Mouse (Mus musculus) hindbrain, postnatal 0 days (tissue): ENCODE results near the gene Gm7247. TPM values are rescaled to one million over a fixed set of nuclear protein-coding genes. Genes with fewer than 3 reads are reported as not detected.
A peak's percentile ranks its signal among the peaks of the same experiment; 100 is the strongest.

ENCODE experiments used
- ATAC-seq: fragments of 200-750 bp; cut with Nextera tagmentation; 2 replicates; pipeline ENCODE4 v1.8.0; 2017; ENCODE audit warnings: mild to moderate bottlenecking, moderate TSS enrichment, moderate library complexity
- DNase-seq: peaks from one replicate; pipeline ENCODE4 v3.0.0-alpha.2; 2015; ENCODE audit warnings: low spot score
- H3K27ac ChIP-seq: fragments of 300-500 bp; sonication (generic); 2 replicates; pipeline ENCODE4 v1.5.1; 2014; ENCODE audit warnings: mild to moderate bottlenecking
- H3K27me3 ChIP-seq: fragments of 300-500 bp; sonication (generic); 2 replicates; pipeline ENCODE4 v1.6.1; 2014; ENCODE audit warnings: low read length, mixed read lengths; ENCODE audit not compliant: insufficient read depth
- H3K36me3 ChIP-seq: fragments of 300-500 bp; sonication (generic); 2 replicates; pipeline ENCODE4 v1.6.1; 2014; ENCODE audit warnings: low read length, mixed read lengths; ENCODE audit not compliant: insufficient read depth
- H3K4me1 ChIP-seq: fragments of 300-500 bp; sonication (generic); 2 replicates; pipeline ENCODE4 v1.6.1; 2014; ENCODE audit warnings: antibody characterized with exemption, low read length, mixed read lengths; ENCODE audit not compliant: insufficient read depth
- H3K4me2 ChIP-seq: fragments of 300-500 bp; sonication (generic); 2 replicates; pipeline ENCODE4 v1.6.1; 2014; ENCODE audit warnings: low read depth, mild to moderate bottlenecking, low read length, moderate library complexity, mixed read lengths
- H3K4me3 ChIP-seq: fragments of 300-500 bp; sonication (generic); 2 replicates; pipeline ENCODE4 v1.5.1; 2014; ENCODE audit warnings: low read length
- H3K9ac ChIP-seq: fragments of 300-500 bp; sonication (generic); replicated peaks from 2 replicates; pipeline ENCODE4 v1.6.1; 2014; ENCODE audit warnings: mild to moderate bottlenecking, low read length, moderate library complexity, mixed read lengths
- H3K9me3 ChIP-seq: fragments of 300-500 bp; sonication (generic); 2 replicates; pipeline ENCODE4 v1.6.1; 2016; ENCODE audit warnings: low read length, mixed read lengths
- CTCF ChIP-seq: IDR thresholded peaks from 2 replicates; pipeline ENCODE4 v1.5.1; 2016; ENCODE audit warnings: antibody characterized with exemption, control low read depth, low read depth
- WGBS: fragments of 180-500 bp; shearing (Covaris S2); extraction: QIAGEN DNeasy Blood & Tissue Kit; methylation state at CpG from one replicate; pipeline ENCODE4 v1.1.7; 2014; 5-methylcytosine and 5-hydroxymethylcytosine counted together
- polyA plus RNA-seq: library from polyadenylated mRNA; unstranded; fragments of >200 nt; fragmentation: Nextera tagmentation; extraction: Ambion mirVana; gene quantifications from 2 replicates; pipeline ENCODE4 v1.2.1, GENCODE M21; 2015
- total RNA-seq: library from RNA; depleted of rRNA; stranded (reverse); fragments of >200 nt; gene quantifications from 2 replicates; pipeline ENCODE4 v1.2.3, GENCODE M21; 2014; rRNA removed

The Gm7247 gene
- total RNA-seq (not detected in 2 replicates), polyA plus RNA-seq (not detected in 2 replicates)

GRCm38 (mm10) chr14:51361456-51361855, at the start of gene Gm7247:
Gene Gm7247 (plus strand): TSS chr14:51361756.
- H3K27me3 ChIP-seq: no peaks in the 10 kb centered on the region
- H3K27ac ChIP-seq: no peak within 1 kb of the TSS
- no peaks in the 10 kb centered on the region for H3K4me1 ChIP-seq
- ATAC-seq: no peak
- no peak for TF ChIP-seq CTCF
- no peaks in the 10 kb centered on the region for H3K36me3 ChIP-seq
- H3K9me3 ChIP-seq: no peaks in the 10 kb centered on the region
- no peak within 1 kb of the TSS for H3K4me2 ChIP-seq
- no peak within 1 kb of the TSS for H3K4me3 ChIP-seq
- DNase-seq: no peak
- H3K9ac ChIP-seq: no peak within 1 kb of the TSS
- 91% methylated on average over 1 of the region's 1 CpGs for WGBS

- H3K9me3 ChIP-seq: no peaks in the 10 kb centered on the region
- H3K27ac ChIP-seq: no peak overlapping the region
- H3K4me1 ChIP-seq: no peaks in the 10 kb centered on the region
- H3K27me3 ChIP-seq: no peaks in the 10 kb centered on the region
- DNase-seq: no peak
- TF ChIP-seq CTCF: no peak
- no peak overlapping the region for H3K4me3 ChIP-seq
- H3K4me2 ChIP-seq: no peak overlapping the region
- H3K36me3 ChIP-seq: no peaks in the 10 kb centered on the region
- WGBS: 55% methylated on average over 1 of the region's 1 CpGs
- ATAC-seq: no peak
- no peak overlapping the region for H3K9ac ChIP-seq
Measured at GRCm38 (mm10) chr14:51324001-51324400, 37.6 kb upstream of the Gm7247 start.

GRCm38 (mm10) chr14:51346027-51346426, 15.5 kb upstream of the Gm7247 start:
- TF ChIP-seq CTCF: peak; percentile 51
- Histone ChIP-seq H3K4me1 (no peaks in the 10 kb centered on the region), H3K36me3 (no peaks in the 10 kb centered on the region), H3K27ac (no peak overlapping the region), H3K9ac (no peak overlapping the region), H3K4me2 (no peak overlapping the region), H3K9me3 (no peaks in the 10 kb centered on the region), H3K27me3 (no peaks in the 10 kb centered on the region), H3K4me3 (no peak overlapping the region)
- ATAC-seq (no peak), DNase-seq (peak; percentile 4)

GRCm38 (mm10) chr14:51358111-51358982, 3.2 kb upstream of the Gm7247 start:
- peak overlapping the region; percentile 62 for H3K9ac ChIP-seq
- no peaks in the 10 kb centered on the region for H3K9me3 ChIP-seq
- H3K27ac ChIP-seq: no peak overlapping the region
- DNase-seq (peak; percentile 58), ATAC-seq (peak; percentile 94)
- H3K4me2 ChIP-seq: peak overlapping the region; percentile 73
- H3K36me3 ChIP-seq: no peaks in the 10 kb centered on the region
- no peaks in the 10 kb centered on the region for H3K27me3 ChIP-seq
- TF ChIP-seq CTCF: no peak
- H3K4me1 ChIP-seq: no peaks in the 10 kb centered on the region
- 5% methylated on average over 55 of the region's 75 CpGs for WGBS
- peak overlapping the region; percentile 47 for H3K4me3 ChIP-seq

- H3K4me2 ChIP-seq: no peak overlapping the region
- no peaks in the 10 kb centered on the region for H3K9me3 ChIP-seq
- H3K27me3 ChIP-seq: no peaks in the 10 kb centered on the region
- no peak for TF ChIP-seq CTCF
- DNase-seq (no peak), ATAC-seq (0 out of 2 replicates have a peak, but pooled peaks have one; percentile 31)
- 95% methylated on average over 20 of the region's 20 CpGs for WGBS
- no peaks in the 10 kb centered on the region for H3K36me3 ChIP-seq
- H3K4me3 ChIP-seq: no peak overlapping the region
- H3K27ac ChIP-seq: no peak overlapping the region
- H3K9ac ChIP-seq: no peak overlapping the region
- no peaks in the 10 kb centered on the region for H3K4me1 ChIP-seq
Measured at GRCm38 (mm10) chr14:51382805-51383204, 21.2 kb downstream of the Gm7247 start.

- ATAC-seq (peak; percentile 33; the same call in 1 of the 2 replicates), DNase-seq (no peak)
- H3K9ac ChIP-seq: no peak overlapping the region
- no peaks in the 10 kb centered on the region for H3K4me1 ChIP-seq
- H3K36me3 ChIP-seq: no peaks in the 10 kb centered on the region
- H3K4me3 ChIP-seq: no peak overlapping the region
- WGBS: 98% methylated on average over 10 of the region's 10 CpGs
- no peaks in the 10 kb centered on the region; the same call in 1 of the 2 replicates for H3K9me3 ChIP-seq
- H3K4me2 ChIP-seq: no peak overlapping the region
- no peaks in the 10 kb centered on the region for H3K27me3 ChIP-seq
- H3K27ac ChIP-seq: no peak overlapping the region
- TF ChIP-seq CTCF: no peak
Measured at GRCm38 (mm10) chr14:51384351-51384750, 22.8 kb downstream of the Gm7247 start.

- no peak overlapping the region for H3K4me3 ChIP-seq
- peak; percentile 10 for DNase-seq
- no peak overlapping the region for H3K4me2 ChIP-seq
- H3K9ac ChIP-seq: no peak overlapping the region
- peak; percentile 77 for ATAC-seq
- H3K27me3 ChIP-seq: no peaks in the 10 kb centered on the region
- 54% methylated on average over 4 of the region's 4 CpGs for WGBS
- no peaks in the 10 kb centered on the region for H3K4me1 ChIP-seq
- no peak overlapping the region for H3K27ac ChIP-seq
- no peaks in the 10 kb centered on the region for H3K36me3 ChIP-seq
- H3K9me3 ChIP-seq: no peaks in the 10 kb centered on the region; the same call in 1 of the 2 replicates
- no peak for TF ChIP-seq CTCF
Measured at GRCm38 (mm10) chr14:51385741-51386140, 24.2 kb downstream of the Gm7247 start.
